Mouse (Mus musculus) ovary, postnatal 36 days (tissue): ENCODE data around the gene Raf1.
"Not testable (repeated sequence)": the region's sequence is repeated elsewhere in the genome, so short reads cannot be mapped to it uniquely, and the experiment has no call there.

Source experiments
- DNase-seq: peaks from one replicate; pipeline ENCODE4 v3.0.0; 2022; ENCODE audit warnings: low spot score, mixed read lengths

Gene Raf1

GRCm38 (mm10) chr6:115681066-115681465 is 4.6 kb upstream of the Raf1 start:
- DNase-seq: no peak

GRCm38 (mm10) chr6:115678012-115678411 is 1.6 kb upstream of the Raf1 start:
- DNase-seq: no peak

DNA sequence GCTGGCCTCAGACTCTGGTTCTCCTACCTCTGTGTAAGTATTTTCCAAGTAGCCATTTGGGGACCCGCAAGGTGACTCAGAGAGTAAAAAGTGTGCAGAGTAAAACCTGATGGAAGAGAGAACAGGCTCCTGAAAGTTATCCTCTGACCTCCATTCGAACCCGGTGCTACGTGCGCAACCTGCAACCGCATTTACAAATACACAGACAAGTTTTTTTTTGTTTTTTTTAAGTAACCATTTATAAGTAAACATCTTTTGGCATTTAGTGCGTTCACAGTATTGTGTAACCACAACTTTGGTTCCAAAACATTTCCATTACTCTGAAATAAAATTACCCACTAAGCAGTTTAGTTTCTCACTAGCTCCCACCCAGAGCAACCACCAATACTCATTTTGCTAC is 1.0 kb upstream of the Raf1 start:
- no peak for DNase-seq

GRCm38 (mm10) chr6:115675508-115676336 is 713 bp downstream of the Raf1 start:
- DNase-seq: peak; percentile 74

DNA sequence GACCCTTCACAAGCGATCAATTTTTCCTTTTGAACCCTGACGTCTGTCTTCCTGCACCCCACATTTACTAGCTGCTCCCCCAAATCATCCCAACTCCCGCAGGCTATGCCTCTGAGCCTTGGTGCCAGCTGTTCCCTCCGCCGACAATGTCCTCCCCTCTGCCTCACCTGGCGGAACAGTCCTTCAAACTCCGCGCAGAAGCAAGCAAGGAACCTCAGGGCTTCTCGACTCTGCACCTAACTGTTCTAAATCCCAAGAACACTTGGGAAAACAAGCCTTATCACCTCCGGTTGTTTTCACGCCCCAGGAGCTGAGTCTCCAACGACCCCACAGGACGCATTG is 1.3 kb downstream of the Raf1 start:
- DNase-seq: no peak

DNA sequence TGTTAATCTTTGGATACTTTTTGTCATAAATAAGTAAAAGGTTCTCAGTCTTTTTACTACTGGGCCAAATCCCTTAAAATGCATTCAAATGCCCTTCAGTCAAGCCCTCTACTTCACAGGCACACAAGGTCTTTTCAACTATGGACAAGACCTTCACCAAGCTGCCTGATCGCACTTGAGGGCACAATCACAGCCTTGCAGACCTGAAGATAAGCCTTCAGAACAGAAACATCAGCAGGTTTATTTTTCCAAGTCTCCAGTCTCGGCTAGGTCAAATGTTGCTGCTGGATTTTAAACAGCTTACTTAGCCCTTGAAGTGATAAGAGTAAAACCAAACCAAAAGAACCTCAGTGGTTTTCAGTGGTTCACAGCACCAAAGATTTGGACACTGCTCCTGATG is 2.1 kb downstream of the Raf1 start:
- no peak for DNase-seq

- DNase-seq: no peak
These were observed 3.7 kb downstream of the Raf1 start for GRCm38 (mm10) chr6:115672700-115673099.

GRCm38 (mm10) chr6:115666641-115667040 is 9.8 kb downstream of the Raf1 start:
- DNase-seq: no peak

GRCm38 (mm10) chr6:115664268-115664667 is 12.2 kb downstream of the Raf1 start:
- no peak for DNase-seq

DNA sequence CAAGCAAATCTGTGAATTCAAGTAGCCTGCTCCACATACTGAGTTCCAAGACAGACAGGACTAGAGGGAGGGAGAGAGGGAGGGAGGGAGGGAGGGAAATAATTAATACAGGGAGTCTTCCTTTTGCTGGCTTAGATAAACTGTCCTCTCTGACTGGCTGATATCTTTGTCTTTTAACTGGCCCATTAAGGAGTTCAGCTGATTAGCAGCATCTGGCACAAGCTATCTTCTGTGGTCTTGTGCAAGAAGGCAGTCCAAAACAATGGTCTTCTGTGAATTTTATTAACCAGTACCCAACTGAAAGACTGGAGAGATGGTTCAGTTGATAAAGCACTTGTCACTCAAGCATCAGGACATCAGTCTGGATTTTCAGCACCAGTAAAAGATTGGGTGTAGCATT is 17.6 kb downstream of the Raf1 start:
- no peak for DNase-seq

DNA sequence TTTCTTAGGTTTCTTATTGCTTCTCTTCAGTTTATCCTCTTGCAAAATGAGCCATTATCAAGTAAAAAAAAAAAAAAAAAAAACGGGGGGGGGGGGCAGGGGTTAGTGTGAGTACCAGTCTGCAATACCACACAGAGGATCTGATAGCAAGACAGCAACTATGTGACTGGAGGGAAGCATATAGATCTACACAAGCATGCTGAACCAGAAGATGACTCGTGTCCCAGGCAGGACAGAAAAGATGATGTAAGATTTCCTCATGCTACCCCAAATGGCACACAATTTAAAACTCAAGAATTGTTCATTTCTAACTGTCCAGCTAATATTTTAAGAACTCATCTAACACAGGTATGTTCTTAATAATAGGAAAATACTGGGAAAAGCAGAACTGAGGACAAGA is 22.5 kb downstream of the Raf1 start:
- DNase-seq: no peak

- no peak for DNase-seq
These were observed 24.7 kb downstream of the Raf1 start for GRCm38 (mm10) chr6:115651719-115652118.

GRCm38 (mm10) chr6:115650476-115651427 is 25.7 kb downstream of the Raf1 start:
- DNase-seq: no peak

- DNase-seq: no peak
These were observed 26.6 kb downstream of the Raf1 start for GRCm38 (mm10) chr6:115649792-115650365.

GRCm38 (mm10) chr6:115643315-115643714 is 33.1 kb downstream of the Raf1 start:
- DNase-seq: no peak

DNA sequence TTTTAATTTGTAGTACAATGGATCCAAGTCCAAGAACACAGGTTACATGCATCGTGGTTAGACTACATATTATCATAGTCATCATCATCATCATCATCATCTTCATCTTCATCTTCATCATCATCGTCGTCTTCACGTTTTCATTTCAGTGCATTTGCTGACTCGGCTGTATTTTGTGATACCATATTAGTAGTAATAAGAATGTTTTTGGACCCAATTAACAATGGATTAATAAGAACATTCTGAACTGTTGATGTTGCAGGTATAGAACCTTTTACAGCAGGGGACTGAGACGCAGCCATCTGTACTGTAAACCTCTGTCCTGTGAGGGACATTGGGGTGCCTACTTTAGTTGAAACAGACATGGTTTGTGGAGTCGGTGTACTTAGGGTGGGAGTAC is 38.2 kb downstream of the Raf1 start:
- DNase-seq: not testable (repeated sequence)

DNA sequence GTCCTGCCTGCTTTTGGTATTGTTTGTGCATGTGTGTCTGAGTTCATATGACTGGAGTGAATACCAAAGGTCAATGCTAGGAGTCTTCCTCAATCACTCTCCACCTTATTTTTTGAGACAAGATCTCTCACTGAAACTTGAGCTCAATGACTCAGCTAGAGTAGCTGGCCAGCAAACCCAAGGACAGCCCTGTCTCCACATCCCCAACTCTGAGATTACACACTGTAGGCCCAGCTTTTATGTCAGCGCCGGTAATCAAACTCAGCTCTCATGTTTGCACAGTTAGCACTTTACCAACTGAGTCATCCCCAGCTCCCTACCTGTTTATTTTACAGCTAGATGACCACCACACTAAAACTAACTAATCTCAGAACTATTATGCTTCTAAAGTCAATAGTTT is 42.4 kb downstream of the Raf1 start:
- DNase-seq: no peak

- DNase-seq: no peak
These were observed 45.2 kb downstream of the Raf1 start for GRCm38 (mm10) chr6:115631056-115631795.

GRCm38 (mm10) chr6:115626121-115626520 is 50.3 kb downstream of the Raf1 start:
- no peak for DNase-seq

DNA sequence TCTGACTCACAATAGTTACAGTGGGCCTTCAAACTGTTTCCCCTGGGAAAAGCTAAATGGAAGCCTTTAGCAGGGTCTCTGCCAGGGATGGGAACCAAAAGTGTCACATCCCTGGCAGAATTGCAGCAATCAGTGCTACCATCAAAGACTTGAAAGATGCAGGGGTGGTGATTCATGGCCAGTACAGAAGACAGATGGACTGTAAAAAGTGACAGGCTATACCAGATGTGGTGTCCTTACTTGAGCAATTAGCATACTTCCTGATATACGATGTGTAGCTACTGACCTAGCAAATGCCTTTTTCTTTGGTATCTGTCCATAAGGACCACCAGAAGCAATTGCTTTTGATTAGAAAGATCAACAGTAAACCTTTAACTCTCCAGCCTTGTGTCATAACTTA is 55.5 kb downstream of the Raf1 start:
- DNase-seq: no peak

GRCm38 (mm10) chr6:115619818-115620217 is 56.6 kb downstream of the Raf1 start:
- DNase-seq: no peak

DNA sequence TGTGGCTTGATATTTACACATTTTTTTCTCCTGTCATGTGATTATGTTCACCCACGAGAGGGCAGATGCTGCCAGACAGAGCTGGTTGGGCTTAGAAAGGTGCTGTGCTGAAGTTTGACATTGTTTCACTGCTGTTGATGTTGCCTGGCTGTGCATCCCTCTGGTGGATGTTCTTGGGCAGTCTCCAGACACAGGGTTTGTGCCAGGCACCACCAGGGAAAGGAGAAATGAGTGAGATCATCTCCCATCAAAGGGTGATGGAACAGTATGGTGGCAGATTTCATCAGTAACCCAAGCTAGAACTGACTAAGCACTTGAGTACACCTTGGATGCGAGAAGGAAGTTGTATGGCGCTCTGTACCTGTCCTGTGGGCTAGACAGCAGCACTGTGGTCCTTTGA is 60.5 kb downstream of the Raf1 start:
- no peak for DNase-seq
